Mouse (Mus musculus): Measurements from ENCODE around the gene Gm10382. TPM values are rescaled to one million over a fixed set of nuclear protein-coding genes. Genes with fewer than 3 reads are reported as not detected.

Gm10382 gene
- polyA plus RNA-seq (2015; fragmentation: Nextera tagmentation; extraction: Ambion mirVana), result 0.44 and 0.74 TPM in 2 replicates

DNA sequence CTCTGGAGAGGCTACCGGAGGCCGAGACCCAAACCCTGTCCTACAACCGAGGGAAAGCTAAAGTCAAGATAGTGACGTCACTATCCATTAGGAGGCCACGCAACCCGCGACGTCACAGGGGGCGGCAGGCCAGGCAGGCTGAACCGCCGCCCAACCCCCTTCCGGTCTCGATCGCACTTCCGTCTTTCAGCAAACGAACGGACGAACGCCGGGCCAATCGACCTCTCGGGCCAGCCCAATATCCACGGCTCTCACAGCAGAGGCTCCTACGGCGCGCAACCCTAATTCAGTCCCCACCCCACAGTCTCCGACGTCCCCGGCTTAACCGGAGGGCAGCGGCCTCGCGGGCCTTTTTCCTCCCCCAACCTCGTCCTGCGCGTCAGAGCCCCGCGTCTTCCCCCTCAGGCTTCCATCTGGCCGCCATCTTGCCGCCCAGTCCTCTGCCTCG lies at the start of gene Gm10382:
Gm10382 (plus strand) TSS at position 192 of the 448 bp plus-strand sequence.
- peak; percentile 86 for DNase-seq (ENCODE audit: low spot score)

DNA sequence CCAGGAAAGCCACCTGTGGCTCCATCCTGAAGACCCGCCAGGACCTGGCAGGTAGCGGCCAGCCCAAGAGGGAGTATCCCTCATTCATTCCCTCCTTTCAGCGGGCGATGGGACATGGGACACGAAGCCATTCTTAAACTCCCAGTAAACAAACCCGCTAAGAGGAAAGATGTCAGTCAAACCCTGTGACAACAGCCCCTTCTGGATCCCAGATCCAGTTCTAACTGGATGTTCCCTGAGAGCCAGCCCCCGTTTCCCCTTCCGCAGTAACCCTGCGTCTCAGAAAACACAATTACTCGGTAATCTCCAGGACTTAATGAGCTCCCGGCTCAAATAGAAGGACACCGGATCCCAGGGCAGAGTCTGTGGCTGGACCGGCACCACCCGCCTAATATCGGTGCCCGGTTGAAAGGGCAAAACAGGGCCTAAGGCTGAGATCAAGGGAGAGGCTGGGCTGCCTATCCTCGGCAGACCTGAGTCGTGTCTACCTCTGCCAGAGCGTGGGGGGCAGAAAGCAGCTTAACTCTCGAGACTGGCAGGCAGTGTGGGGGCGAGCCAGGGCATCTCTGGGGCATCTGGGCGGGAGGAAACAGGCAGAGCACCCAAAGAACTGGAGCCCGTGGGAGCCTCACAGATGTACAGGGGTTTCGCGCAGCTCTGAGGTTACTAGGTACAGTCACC lies 49.1 kb upstream of the Gm10382 start:
- DNase-seq (ENCODE audit: low spot score), result peak; percentile 33

DNA sequence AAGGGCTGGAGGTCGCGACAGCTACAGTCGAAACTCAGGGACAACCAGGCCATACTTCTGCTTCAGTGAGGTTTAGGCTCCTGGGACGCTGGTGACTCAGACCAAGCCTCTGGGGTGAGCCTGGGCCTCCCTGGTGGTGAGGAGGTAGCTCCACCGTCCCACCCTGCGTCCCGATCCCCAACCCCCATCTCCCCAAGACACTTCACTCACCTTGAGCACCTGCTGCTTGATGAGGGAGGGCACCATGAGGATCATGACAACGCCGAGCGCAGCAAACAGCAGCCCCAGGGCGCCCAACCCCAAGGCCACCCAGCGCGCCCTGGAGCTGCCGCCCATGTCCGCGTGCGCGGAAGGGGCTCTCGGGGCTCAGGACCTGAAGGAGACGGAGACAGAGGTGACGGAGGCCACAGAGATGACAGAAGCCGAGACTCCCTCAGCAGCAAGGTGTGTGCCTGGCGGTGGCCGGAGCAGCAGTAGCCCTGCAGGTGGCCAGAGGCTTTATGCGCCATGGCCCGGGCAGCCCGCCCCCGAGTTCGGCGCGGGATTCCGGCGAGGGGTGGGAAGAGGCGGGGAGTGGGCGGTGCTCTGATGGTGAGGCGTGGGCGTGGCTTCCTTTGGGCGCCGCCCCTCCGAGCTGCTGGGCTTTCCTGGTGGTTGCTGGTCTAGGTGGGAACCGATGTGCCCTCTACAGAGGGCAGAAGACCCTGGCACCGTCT lies 48.4 kb upstream of the Gm10382 start, which contains the start of gene Scarb1:
Scarb1 (minus strand) TSS at position 548 of the 716 bp plus-strand sequence.
- peak; percentile 86 for DNase-seq (ENCODE audit: low spot score)

DNA sequence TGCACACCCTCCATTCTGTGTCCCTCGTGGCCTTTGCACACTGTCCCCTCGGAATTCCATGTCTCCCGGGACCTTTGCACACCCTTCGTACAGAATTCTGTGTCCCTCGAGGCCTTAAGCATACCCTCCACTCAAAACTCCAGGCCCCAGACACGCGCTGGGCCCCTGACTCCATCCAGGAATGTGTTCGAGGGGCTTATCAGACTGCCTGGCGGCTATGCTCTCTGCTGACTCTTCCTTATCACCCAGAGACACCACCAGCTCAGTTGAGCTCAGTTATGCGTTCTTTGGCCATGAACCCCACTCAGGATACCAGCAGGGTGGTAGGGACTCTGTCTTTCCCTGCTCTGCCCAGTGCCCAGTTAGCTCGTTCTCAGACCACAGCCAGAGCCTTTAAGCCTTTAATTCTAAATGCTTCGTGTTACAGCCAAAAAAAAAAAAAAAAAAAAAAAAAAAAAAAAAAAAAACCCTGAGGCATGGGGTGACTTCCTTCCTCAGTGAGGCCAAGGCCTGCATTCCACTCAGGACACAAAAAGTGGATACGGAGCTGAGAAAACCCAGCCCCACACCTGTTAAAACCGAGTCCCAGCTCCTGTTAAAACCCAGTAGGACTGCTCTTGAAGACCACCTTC lies 47.5 kb upstream of the Gm10382 start:
- DNase-seq (ENCODE audit: low spot score), result no peak

DNA sequence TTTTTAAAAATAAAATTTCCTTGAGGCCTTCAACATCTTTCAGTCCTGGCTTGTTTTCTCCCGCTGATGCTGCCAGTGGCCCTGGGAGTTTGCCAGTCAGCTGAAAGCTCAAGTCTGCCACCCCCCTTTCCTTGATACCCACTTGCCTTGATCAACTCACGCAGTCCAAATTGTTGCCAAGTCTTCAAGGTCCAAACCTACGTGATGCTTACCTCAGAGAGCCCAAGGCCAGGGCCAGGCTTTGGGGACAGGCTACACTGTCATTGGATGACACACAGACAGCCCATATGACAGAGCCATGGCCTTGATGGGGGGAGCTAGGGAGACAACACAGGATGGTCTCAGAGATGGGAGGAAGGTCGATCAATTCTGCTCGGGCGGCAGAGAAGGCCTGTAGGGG lies 44.8 kb upstream of the Gm10382 start:
- no peak for DNase-seq (ENCODE audit: low spot score)

DNA sequence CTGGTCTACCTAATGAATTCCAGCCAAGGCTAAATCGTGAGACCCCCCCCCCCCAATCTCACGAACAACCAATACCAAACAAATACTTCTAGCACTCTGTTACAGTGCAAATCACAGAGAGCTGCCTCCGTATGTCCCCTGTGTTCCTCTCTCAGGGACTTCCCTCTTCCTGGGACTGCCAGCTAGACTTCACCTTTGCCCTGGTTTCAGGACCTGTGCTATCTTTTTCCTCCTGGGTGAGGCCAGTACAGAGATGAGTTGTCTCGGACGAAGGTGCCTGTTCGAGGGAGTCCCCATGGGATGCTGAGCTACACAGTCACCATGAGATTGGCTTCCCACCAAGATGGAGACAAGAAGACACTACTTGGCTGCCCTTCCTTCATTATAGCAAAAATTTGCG lies 41.1 kb upstream of the Gm10382 start:
- DNase-seq (ENCODE audit: low spot score), result no peak

DNA sequence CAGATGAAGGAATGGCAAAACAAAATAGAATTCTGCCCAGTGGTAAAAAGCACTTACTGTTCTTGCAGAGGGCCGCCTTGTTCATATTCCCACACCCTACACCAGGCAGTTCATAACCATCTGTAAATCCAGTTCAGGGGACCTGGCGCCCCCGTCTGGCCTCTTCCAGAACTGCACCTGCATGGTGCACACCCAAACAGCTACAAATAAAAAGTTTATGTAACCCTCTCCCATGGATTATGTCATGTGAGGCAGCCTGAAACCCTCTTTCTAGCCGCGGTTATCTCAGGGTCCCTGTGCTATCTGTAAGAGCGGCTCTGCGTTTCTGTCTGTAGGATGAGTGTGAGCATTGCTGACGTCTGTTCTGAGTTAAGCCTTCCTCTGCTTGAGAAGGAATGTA lies 40.6 kb upstream of the Gm10382 start:
- peak; percentile 62 for DNase-seq (ENCODE audit: low spot score)

DNA sequence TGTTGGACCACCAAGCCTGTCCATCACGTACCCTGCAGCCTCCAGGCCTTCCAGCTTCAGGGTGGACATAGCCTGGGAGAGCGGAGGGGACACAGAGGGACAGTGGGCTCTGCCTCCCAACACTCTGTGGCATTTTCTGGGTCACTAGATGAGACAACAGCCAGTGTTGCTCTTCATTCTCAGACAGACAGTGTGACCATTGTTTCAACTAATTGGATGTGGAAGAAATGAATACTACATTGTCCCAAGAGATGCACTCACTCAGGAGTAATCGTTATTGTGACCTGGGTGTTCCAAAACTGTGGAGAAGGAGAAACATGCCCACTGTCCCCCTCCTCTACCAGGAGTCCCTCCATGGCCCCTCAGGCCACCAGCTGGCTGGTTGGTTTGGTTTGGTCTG lies 39.7 kb upstream of the Gm10382 start:
- no peak for DNase-seq (ENCODE audit: low spot score)

DNA sequence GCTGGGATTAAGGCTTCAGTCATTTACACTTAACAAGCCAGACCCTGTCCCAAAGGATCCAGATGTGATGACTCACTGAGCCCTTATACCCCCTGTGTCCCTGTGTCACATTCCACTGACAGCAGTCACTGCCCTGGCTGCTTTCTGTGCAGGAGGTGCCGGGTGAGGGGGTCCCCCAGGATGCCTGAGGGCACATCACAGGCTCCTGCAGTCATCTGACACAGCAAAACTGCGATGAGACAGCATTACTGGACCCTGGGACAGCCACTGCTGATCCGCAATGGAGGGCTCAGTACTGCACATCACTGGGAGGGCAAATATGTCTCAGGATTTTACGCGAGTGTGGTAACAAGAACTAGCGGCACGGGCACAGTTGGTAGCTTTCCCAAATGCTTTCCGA lies 38.1 kb upstream of the Gm10382 start:
- no peak for DNase-seq (ENCODE audit: low spot score)

DNA sequence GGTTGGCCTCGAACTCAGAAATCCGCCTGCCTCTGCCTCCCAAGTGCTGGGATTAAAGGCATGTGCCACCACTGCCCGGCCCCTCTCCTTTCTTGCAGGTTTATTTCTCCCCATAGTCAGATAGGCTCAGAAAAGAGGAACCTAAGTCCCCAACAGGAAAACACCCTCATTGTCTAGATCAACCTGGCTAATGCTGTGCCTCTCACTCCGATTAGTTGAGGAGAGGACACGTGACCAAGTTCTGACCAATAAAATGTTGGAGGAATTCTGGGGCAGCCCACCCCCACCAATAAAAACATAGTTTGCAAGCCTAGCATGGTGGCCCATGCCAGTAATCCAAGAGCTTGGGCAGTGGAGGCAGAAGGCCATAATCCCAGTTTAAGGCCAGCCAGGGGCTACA lies 37.2 kb upstream of the Gm10382 start:
- DNase-seq (ENCODE audit: low spot score), result no peak

DNA sequence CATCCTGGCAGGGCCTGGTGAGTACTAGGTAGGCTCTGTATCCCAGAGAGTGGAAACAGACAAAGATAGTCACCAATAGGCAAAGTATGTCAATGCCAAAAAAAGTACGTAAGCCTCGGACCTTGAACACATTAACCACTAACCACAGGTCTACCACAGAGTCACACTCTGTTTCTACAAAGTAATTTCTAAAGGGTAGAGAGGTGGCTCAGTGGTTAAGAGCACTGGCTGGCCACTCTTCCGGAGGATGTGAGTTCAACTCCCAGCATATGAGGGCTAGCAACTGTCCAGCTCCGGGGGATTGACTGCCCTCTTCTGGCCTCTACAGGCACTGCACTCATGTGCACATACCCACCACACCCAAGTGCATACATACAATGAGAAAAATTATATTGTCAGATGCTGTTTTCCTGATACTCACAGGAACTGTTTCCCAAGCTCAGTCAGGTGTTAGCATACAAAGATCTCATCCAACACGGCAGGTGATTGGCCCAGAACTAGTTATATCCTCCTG lies 36.3 kb upstream of the Gm10382 start:
- no peak for DNase-seq (ENCODE audit: low spot score)

DNA sequence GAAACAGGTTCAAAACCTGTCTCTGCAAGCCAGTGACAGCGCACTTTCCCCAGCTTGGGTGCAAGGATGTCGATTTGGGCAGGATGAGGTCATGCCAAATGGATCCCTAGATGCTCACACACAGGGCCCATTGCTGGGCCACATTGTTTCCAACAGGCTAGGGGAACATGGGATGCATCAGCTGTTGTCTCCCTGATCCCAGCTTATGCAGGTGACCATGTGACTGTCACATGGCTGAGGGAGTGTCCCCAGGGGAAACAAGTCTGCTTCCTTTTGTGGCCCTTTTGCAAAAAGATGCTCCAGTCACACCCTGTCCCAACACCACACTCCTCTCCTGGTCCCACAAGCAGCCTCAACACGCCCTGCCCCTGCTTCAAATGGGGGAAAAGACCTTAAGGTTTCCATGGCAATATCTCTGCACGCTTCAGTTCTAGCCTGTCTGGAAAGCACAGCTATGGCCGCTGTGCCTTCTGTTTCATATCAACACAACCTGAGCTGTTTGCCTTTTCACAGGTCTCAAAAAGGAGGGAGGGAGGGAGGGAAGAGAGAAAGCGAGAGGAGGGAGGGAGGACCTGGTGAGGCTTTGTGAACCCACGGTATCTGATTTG lies 34.1 kb upstream of the Gm10382 start:
- no peak for DNase-seq (ENCODE audit: low spot score)

DNA sequence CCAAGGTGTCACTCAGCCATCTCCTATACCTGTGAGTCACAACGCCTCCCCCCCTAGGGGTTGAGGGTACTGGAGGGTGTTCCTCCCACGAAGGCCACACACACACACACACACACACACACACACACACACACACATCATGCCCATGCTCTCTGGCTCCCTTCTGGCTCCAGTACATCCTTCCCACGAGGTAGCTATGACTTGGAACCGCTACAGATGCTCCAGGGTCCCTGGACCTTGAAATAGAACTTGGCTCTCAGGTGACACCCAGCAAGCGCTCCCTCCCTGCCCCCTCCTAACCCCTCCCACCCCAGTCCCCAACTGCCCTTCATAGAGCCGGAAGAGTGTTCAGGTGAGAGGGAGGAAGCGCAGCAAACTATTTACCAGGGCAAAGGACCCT lies 33.5 kb upstream of the Gm10382 start:
- no peak for DNase-seq (ENCODE audit: low spot score)

DNA sequence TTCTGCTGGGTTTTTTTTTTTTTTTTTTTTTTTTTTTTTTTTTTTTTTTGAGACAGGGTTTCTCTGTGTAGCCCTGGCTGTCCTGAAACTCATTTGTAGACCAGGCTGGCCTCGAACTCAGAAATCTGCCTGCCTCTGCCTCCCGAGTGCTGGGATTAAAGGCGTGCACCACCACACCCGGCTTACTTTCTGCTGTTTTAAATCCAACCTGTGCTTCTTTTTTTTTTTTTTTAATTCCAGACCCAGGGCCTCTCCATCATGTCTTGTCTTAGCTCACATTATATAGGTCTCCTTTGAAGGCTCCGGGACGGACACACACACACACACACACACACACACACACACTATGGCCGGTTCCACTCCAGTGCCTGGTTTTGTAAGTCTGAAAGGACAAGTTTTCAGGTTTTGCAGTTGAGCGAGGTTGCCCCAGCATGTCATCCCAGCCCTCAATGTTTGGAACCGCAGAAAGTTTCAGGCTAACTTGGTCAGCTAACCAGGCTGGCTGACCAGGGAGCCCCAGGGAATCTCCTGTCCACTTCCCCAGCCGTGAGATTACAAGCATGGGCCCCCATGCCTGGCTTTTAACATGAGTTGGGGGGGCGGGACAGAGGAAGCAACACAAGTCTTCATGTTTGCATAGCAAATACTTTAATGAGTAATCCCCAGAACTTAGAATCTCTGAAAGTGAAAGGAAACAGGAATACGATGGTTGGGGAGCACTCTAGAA lies 31.4 kb upstream of the Gm10382 start:
- no peak for DNase-seq (ENCODE audit: low spot score)

DNA sequence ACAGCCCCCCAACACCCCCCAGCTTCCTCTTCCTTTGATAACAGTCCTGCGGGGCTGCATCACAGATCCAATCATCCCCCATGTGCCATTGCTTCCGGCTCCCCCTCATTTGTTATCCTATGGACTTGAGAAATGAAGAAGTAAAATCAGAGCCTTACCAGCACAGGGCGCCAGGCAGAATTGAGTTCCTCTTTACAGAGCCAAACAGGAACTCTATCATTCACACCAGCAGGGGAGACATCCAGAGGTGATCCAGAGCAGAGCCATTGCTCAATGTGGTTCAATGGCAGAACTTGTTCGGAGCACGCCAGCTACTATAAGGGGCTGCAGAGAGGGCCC lies 30.9 kb upstream of the Gm10382 start:
- DNase-seq (ENCODE audit: low spot score), result no peak

DNA sequence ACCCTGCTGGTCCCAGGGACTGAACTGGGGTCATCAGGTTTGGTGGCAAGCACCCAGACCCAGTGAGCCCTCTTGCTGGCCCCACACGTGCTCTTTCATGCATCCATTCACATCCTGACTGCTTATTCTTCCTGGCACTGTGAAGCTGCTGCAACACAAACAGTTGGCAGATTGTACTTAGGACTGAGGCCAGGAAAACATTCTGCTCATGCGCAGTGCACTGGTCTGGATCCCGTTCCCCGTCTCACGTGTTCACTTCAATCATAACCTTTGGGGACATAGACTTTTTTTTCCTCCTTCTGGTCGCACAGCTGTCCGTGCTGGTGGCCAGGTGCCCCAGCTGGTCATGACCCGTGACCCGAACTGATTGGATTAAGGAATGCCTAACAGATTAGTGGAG lies 28.6 kb upstream of the Gm10382 start:
- DNase-seq (ENCODE audit: low spot score), result no peak

DNA sequence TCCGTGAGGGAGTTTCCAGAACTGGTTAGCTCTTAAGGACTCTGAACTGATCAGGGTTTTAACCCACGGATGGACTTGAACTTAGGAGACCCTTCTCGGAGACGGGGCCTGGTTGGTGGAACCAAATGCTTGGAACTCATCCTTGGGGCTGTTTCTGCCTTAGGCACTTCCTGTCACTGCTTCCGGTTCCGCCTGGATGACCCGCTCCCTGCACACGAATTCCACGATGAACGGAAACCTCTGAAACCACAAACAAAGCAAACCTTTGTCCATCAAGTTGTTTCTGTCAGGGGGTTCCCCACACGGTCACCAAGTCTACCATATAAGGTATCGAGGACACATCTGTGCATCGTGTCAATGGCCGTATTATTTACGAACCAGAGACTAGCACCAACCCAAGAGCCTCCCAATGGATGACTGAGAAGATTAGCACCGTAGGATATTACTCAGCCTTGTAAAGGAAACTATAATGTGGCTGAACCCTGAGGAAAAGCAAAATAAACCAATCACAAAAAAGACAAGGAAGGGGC lies 28.1 kb upstream of the Gm10382 start:
- no peak for DNase-seq (ENCODE audit: low spot score)

DNA sequence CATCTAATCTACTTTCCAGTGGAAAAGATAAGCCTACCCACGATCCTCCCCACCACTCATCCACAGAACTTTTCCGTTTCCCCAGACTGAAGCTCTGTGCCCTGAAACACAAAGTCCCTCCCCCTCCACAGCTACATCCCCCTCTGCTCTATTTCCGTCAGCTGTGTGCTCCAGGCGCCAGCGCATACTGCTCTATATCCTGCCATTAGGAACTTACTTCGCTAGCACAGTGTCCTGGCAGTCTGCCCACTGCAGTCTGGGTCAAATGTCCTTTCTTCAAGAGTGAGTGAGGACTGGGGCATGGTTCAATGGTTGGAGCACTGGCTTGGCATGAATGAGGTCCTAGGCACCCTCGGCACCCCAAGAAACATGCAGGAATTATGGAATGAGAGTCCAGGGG lies 25.2 kb upstream of the Gm10382 start:
- no peak for DNase-seq (ENCODE audit: low spot score)

DNA sequence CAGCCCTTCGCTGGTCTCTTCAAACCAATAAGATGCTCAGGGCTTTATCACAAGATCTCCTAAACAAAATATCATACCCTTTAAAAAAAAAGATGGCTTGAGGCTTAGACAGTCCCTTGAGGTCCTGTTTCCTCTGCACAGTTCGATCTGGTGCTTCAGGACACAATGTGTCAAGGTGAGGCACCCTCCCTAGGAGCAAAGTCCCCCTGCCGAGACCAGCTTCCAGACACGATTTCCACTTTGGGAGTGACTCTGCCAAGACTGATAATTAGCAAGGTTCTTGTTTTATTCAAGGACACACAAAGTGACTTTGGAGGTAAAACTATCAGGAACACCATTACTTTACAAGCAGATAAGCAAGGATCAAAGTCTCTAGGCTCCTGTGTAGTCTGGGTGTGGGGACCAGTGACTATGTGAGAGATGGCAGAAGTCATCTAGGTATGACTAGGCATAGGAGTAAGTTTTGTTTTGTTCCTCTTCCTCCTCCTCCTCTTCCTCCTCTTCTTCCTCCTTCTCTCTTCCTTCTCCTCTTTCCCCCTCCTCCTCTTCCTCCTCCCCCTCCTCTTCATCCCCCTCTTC lies 24.2 kb upstream of the Gm10382 start:
- no peak for DNase-seq (ENCODE audit: low spot score)

DNA sequence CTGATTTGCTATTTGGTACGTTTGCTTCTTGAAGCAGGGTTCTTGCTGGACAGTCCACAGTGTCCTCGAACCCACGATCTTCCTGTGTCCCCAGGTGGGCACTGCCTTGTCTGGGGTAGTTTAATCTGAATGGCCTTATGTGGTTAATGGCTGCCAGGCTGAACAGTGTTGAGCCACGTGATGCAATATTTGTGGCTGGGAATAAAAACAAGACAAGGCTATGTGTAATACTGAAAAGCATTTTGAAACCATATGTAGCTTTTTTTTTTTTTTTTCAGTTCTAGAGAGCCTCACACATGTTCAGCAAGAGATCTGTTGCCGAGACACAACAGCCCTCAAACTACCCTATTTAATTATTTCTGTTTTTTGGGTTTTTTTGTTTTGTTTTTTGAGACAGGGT lies 21.0 kb upstream of the Gm10382 start:
- no peak for DNase-seq (ENCODE audit: low spot score)

DNA sequence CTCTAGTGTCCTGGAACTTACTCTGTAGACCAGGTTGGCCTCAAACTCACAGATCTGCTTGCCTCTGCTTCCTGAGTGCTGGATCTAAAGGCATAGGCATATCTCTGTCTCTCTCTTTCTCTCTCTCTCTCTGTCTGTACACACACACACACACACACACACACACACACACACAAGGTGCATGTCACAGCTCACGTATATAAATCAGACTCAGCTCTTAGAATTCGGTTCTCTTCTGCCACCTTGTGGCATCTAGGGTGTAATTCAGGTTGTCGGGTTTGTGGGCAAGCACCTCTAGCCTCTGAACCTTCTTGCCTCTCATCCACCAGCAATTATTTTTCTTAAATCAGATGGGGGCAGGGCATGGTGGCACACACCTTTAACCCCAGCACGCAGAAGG lies 20.6 kb upstream of the Gm10382 start:
- DNase-seq (ENCODE audit: low spot score), result peak; percentile 72
